Mouse (Mus musculus) left cerebral cortex, adult 8-10 months (tissue): Measurements from ENCODE around the gene Itgav. TPM values are rescaled to one million over a fixed set of nuclear protein-coding genes. Genes with fewer than 3 reads are reported as not detected.

Source experiments
- DNase-seq, 2 experiments: peaks; one replicate each; pipeline ENCODE4 v3.0.0; 2022; ENCODE audit warnings: low spot score in 2 of 2
- total RNA-seq, 4 experiments: library from RNA; stranded (reverse); gene quantifications; 2 replicates each; pipeline ENCODE4 v1.2.4; 2022

Itgav gene
- 100 to 1,000 TPM; 121 to 130 (median 126) TPM for total RNA-seq

- peak; percentile 70 to 85 for DNase-seq
Observed at GRCm38 (mm10) chr2:83723921-83724826, at the start of gene Itgav. Gene Itgav (plus strand): TSS chr2:83724397.

GRCm38 (mm10) chr2:83674421-83674820, 49.8 kb upstream of the Itgav start:
- no peak for DNase-seq

DNA sequence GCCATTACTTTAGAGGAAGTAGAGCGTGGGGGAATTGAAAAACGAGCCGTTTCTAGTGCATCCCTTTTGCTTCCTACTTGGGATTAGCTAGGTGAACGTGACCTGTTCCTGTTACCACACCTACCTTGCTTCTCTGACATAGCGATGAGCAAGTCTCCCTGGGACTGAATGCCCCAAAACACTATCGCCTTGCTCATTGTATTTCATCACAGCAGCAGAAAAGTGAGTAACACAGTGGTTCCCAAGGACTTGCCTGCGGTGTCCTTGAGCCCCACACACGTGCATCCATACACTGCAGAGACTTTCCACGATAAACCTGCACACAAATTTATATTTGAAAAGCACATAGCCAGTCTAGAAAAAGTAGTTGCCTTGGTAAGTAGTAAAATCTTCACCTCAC, 49.3 kb upstream of the Itgav start:
- no peak for DNase-seq

- no peak for DNase-seq
Observed at GRCm38 (mm10) chr2:83675681-83676080, 48.5 kb upstream of the Itgav start.

- DNase-seq, result no peak
Observed at GRCm38 (mm10) chr2:83676226-83676870, 47.8 kb upstream of the Itgav start.

DNA sequence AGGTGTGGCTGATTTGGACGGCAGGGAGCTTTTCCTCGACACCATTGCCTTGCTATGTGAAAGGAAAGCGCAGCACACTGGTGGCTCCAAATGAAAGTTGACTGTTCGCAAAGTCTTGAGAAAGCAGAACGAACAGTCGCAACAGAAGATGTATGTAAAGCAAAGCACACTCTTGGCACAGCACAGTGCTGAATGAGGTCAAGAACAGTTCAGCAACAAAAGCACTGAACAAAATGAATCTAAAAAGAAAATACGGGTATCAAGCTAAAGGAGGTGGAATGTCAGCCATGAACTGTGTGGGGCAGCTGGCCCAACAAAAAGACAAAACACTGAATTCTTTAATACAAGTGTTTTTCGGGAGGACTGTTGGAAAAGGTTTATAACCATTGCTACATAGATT, 42.9 kb upstream of the Itgav start:
- DNase-seq, result no peak

- no peak for DNase-seq
Observed at GRCm38 (mm10) chr2:83681785-83682184, 42.4 kb upstream of the Itgav start.

DNA sequence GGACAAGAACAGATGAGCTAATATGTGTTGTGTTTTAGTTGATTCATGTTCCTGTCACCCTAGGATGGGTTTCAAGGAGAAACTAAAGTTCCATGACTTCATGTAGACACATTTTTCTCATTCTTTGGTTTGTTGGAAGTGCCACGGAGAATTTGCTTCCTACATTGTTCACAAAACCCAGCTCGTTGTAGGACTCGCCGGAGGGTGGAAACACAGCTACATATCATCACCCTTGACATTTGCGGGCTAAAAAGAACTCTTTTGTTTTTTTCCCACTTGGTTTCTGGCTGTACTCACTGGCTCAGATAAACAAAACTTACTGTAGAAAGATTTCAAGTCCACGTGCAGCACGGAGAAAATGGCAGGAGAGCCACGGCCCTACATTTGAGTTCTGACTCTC, 41.9 kb upstream of the Itgav start:
- DNase-seq, result no peak

DNA sequence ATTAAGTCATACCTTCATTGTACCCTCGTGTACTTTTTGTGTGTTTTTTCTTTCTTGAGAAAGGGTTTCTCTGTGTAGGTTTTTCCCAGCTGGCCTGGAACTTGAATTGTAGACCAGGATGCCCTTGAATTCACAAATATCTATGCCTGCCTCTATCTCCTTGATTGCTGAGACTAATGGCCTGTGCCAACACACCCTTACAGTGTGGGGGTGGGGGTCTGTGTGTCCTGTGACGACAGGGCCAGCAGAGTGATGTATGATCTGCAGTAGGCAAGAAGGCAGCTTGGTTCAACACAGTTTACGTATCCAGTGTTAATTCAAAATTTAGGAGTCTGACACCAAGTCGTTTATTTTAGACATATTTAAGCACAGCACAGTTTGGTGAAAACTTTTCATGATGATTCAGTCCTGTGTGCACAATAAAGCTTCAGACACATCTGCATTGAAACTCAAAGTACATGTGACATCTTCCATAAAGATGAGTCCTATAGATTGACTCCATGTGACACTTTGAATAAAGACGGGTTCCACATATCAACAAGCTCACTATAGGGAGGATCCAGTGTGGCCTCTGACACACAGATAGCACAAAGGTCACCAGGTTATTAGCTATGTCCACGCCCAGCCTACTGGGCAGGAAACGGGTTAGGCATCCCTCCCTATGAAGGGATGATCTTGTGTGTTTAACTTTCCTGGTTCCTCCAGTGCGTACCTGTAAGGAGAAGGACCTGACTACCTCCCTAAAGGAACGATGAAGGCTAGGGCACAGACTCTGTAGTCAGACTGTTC, 40.3 kb upstream of the Itgav start:
- no peak for DNase-seq

DNA sequence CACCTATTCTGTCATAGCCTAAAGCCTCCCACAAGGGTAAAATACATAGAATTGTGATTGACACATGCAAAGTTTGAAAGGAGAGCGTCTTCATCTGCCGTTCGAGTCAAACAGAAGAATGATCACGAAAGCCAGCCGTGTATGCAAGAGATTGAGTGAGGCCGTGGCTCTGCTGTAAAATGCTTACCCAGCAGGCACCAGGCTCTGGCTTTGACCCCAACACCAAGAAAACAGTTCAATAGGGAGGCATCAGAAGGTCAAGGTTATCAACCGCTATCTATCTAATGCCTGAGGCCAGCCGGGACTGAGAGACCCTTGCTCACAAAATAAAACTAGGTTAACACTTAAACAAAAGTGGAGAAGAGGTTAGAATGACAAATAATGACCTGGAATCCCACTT, 39.5 kb upstream of the Itgav start:
- no peak for DNase-seq

DNA sequence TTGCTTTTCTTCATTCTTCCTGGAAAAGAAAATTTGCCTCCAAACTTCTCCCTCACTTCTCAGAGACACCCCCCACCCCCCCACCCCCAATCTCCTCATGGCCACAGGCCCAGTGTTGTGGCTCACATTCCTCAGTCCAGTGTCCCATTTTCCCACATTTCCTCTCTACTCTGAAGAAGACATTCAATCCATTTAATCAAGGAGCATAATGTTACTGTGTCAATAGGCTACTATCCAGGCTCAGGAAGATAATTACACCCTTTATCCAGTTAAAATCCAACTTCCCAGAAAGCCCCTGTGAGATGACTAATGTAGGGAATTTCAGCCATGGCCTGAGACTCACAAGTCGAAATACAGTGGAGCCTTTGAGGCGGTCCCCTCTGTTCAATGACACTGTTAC, 33.8 kb upstream of the Itgav start:
- DNase-seq, result no peak

- no peak for DNase-seq
Observed at GRCm38 (mm10) chr2:83692651-83693545, 31.3 kb upstream of the Itgav start.

DNA sequence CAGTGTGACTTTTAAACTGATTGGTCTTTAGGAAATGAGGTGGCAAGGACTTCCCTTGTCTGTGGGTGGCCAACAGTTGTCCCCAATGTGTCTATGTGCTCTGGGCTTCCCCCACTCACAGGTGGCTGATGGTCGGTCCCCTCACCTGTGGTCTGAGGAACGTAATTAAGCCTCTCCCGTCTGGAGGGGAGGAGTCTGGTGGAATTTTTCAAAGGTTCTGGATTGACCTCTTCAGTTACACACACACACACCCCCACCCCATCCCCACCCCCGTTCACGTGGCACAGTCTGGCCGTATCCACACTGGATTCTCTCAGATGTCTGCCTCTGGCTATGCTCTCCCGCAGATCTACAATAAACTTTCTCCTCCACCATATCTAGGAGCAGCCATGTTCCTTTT, 30.1 kb upstream of the Itgav start:
- no peak for DNase-seq

DNA sequence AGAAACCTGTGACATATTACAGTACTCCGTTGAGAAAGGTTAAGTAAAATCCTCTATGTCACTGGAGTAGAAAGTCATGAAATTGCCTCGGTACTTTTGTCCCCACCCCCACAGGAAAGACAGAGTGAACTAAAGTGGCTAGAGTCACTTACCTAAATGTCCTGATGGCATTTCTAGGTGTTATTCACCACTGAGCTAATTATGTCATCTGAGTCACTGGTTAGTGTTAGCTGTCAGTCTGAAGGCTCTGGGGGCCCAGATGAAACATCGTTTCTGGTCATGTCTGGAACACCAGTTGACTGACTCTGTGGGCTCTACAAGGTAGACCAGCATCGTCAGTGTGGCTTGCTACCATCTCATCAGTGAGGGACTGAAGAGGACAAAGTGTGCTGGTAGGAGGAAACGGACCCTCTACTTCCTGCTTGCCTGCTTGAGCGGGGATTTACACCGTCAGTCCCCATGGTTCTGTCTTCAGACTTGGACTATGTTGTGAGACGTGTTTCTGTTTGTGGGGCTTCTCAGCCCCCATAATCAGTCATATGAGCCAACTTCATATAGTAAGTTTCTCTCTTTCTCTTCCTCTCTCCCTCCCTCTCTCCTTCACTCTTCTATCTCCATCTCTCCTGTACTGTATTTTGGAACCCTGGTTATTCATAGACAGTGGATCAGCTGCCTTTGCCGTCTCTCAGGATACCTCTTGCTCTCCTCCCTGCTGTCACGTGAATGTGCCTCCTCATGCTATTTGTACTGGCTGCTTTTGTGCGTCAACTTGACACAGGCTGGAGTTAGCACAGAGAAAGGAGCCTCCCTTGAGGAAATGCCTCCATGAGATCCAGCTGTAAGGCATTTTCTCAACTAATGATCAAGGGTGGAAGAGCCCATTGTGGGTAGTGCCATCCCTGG, 28.6 kb upstream of the Itgav start:
- no peak for DNase-seq

DNA sequence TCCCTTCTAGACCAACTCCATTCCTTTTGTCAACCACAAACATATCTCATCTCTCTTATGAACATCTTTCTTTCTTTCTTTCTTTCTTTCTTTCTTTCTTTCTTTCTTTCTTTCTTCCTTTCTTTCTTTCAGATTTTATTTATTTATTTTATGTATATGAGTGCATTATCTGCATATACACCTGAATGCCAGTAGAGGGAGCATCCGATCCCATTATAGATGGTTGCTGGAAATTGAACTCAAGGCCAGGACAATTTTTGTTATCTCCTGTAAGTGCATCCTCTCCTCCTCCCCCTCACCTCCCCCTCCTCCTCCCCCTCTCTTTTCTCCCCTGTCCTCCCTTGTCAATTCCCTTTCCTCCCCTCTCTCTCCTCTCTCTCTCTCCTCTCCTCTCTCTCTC, 25.7 kb upstream of the Itgav start:
- no peak for DNase-seq

DNA sequence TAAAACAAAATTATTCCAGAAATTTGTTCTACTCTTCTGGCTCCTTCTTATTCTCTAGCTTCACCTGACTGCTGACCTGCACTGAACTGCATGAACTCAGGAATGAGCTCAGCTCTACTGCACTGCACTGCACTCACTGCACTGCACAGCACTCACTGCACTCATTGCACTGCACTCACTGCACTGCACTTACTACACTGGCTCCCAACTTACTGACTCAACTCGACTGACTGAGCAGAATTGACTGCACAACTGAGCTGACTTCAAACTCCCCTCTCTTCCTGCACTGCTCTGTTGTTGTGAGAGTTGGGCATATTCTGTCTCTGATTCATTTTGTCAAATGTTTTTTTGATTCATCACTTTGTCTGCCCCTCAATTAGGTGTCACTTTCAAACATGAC, 24.9 kb upstream of the Itgav start:
- DNase-seq, result no peak

- DNase-seq, result no peak
Observed at GRCm38 (mm10) chr2:83700667-83701066, 23.5 kb upstream of the Itgav start.

DNA sequence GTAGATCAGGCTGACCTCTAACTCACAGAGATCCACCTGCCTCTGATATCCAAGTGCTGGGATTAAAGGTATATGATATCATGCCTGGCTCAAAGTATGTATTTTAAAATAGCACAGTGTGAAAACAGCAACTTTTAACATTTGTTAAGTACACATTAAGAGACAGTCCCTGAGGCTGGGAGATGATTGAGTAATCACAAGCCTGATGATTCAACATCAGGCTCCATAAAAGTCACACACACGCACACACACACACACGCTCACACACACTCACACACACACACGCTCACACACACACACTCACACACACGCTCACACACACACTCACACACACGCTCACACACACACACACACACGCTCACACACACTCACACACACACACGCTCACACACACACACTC, 21.8 kb upstream of the Itgav start:
- no peak for DNase-seq

- no peak for DNase-seq
Observed at GRCm38 (mm10) chr2:83705580-83706158, 18.5 kb upstream of the Itgav start.
